Mouse (Mus musculus) monocyte, adult 5-6 weeks (primary cell): ENCODE measurements around the gene Camk2n1. TPM values are rescaled to one million over a fixed set of nuclear protein-coding genes. Genes with fewer than 3 reads are reported as not detected.

Experiments
- ATAC-seq: fragments of 153-309, 156-312 bp; replicated peaks from 2 replicates; pipeline ENCODE4 v1.8.0; 2017; ENCODE audit warnings: mild to moderate bottlenecking; ENCODE audit not compliant: low TSS enrichment, insufficient number of reproducible peaks, severe bottlenecking, poor library complexity, low FRiP score
- total RNA-seq: library from RNA; stranded (forward); fragments of 200-1000, 200-491, 200-594 nt; gene quantifications from 3 replicates; pipeline ENCODE4 v1.2.3, GENCODE M21; 2017

Gene Camk2n1
- total RNA-seq, 1 experiment from 2014 or later, result 10.8 TPM

DNA sequence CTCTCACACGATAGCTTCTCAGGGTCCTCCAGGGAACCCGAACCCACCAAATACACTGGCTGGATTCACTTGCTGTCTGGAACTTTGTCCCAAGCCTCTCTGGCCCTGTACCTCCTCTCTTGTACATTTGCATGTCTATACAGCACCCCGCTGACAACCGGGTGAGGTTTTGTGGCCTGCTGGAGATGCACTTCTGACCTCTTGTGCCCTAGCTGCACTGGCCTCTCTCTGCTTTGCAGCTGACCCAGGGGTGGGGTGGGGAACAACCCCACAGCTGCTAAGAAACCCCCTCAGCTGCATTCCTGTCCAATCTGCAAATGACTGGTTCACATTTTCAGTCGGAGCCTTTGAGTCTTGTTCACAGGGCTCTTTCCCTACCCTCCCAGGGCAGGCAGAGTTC, 9.2 kb upstream of the Camk2n1 start:
- no peak for ATAC-seq

DNA sequence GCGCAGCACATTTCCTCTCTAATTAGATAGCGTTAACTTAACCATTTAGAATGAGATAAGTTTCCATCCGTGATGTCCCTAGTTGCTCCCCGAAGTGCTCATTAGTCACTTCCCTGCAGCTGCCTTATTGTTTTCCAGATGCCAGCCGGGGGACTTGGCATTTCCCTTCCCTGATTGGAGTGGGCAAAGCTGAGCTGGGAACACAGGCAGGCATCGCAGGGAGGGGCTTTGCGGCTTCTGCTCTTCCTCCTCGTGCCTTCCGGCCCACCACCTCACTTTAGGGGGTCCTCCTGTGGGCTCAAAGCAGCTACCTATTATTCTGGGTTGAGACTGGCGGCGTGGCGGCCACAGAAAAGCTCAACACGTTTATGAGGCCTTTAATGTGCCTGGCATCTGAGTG, 7.1 kb upstream of the Camk2n1 start:
- ATAC-seq, result 0 out of 2 replicates have a peak, but pooled peaks have one; percentile 6

DNA sequence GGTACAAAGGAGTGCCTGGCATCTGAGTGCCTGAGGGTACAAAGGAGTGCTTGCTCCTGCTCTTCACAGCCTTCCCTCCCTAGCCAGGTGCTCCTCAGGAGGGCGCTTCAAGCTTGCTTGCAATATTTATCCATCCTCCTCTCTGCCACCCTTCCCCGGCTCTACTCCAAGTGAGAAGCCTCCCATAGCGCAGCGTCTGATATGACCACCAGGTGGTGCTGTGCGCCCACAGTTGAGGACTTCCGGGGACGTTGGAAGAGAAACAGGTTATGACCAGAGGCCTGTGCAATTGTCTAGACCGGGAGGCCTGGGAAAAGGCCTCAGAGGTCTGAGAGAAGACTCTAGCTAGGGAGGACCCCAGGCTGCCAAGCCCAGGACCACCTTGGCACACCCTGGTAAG, 6.7 kb upstream of the Camk2n1 start:
- ATAC-seq, result peak; percentile 88

DNA sequence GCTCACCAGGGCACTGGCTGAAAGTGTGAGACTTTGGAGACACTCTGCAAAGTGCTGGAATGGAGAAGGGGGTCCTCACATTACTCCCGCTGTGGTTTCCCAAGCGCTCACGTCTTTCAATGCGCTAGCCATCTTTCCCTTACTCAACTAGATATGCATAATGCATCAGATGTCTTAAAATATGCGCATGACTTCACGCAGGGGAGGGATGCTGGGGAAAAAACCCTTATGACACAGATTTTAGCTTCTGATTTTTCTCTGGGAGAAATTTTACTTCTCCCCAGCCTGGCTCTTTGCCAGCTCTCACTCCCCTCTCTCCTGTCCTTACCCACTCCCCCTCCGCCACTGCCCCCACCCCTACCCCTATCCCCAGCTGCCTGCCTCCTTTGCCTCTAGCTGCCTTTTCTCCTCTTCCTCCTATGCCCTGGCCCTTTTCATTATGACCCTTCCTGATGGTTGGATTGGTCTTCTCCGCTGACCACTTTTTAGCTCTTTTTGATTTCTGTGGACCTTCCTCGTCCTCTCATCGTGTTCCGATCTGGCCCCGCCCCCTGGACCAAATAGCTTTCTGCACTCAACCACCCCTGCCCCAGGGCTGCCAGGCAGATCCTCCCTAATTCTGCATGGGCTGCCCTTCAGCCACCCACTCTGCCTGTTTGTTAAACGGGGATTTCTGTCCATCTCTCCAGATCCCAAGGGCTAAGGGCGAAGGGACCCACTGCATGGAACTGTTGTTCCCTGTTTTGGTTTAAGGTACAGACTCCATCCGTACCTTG, 6.1 kb upstream of the Camk2n1 start:
- ATAC-seq, result no peak

DNA sequence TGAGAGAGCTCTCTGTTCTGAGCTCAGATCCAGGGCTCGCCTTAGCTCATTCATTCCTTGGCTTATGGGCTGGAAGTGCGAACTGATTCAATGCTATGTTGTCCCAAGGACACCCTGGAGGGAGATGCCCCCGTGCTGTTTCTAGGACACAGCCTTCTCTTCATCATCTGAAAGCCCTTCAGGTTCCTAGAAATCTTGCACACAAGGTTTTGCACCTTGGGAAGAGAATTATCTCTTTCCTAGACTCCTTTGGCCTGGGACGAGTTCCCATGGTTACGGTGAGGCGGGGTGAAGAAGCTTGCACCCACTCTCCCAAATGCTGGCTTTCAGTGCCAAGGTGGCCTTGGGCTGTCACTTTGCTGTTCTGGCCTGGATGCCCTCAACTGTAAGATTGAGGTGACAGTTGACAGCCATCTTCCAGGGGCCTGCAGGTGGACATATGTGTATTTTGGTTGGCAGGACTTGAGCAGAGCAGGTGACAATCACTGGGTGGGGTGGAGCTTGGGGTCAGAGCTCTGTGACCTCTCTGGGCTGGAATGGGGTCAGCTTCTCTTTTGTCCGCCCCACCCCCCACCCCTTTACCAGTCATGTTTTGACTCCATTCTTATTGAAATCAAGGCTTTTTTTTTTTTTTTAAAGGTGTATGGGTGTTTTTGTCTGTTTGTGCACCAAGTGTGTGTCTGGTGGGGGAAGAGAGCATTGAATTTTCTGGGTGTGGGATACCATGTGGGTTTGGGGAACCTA, 5.1 kb upstream of the Camk2n1 start:
- no peak for ATAC-seq

DNA sequence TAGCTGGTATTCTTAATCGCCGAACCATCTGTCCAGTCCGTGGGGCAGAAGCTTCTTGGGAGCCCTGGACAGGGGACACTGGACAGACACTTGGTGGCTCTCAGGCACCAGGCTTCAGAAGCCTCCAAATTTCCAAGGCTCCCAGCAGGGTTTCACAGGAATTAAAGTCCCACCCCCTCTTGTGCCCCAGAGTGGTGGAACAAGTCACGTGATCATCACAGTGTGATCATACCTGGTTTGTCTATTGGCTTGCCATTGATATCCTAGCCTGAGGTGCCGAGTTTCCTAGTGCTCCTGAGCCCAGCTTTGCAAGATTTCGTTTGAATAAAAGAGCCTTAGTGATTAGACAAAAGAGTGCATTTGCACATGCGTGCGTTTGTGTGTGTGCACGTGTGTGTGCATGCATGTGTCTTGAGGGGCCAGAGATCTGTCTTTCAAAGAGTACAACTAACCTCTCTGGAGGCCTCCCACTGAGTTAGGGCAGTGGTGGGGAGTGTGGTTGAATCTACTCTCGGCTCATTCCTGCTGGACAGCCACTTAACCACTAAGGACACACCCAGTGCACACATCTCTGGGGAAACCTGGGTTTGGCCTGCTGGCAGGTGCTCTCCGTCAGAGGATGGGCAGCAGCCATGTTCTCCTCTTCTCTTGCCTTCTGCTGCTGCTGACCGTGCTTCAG, 4.3 kb upstream of the Camk2n1 start:
- ATAC-seq, result no peak

DNA sequence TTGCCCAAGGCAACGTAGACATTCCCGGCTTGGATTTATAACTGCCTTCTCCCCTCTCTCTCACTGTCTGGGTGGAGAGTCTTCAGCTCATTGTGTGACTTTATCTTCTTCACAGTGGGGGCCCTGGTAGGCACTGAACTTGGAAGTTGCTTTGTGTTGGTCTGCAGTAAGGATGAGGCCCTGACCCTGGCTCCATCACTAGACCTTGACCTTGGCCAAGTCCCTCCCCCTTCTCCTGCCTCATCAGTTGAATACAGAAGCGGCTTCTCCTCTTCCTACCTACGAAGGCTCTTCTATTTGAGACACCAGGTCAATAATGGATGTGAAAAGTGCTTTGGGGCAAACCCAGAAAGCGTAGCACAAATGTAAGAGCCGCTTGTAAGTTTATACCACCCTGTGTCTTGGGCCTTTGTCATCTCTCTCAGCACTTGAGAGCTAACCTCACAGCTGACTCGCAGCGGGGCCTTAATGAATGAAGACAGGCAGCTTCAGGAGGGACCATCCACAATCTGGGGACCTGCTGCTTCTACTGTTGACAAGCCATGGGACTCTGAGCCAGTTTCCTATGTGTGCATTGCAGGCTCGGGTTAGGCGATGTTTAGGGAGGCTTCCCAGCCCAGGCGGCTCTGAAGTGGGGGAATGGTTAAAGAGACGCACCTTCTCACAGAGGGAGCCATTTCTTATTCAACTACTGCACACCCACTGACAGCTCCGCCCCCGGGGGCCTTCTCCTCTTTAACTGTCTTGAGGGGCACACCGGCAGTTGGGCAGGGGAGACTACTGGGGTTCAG, 1.6 kb upstream of the Camk2n1 start:
- no peak for ATAC-seq

DNA sequence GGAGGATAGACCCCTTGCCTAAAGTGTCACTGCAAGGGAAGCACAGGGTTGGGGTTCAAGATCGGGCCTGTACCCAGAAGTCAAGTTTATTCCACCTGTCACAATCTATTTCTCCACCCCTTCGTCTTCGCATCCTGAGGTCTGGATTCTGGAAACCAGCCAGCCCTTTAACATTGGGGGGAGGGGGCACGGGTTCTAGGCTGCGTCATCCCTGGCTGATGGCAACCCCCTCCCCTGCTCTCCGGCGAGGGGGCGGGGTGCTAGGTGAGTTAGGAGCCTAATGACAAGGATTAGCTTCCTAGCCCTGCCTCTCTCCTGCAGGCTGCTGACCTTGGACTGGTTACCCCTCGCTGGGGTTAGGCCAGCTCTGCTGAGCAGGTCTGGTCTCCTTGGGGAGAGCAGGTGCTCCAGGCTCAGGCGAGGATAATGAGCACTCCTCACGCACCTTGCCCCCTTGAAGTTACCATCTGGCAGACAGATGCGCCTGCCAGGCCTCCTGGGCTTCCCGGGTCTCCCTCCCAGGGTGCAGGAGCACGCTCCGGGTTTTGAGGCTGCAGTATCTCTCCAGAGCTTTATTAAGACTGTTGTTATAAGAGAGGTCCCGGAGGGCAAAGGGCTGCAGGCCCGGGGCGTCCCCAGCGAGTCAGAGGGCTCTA, 889 bp upstream of the Camk2n1 start:
- ATAC-seq, result no peak

DNA sequence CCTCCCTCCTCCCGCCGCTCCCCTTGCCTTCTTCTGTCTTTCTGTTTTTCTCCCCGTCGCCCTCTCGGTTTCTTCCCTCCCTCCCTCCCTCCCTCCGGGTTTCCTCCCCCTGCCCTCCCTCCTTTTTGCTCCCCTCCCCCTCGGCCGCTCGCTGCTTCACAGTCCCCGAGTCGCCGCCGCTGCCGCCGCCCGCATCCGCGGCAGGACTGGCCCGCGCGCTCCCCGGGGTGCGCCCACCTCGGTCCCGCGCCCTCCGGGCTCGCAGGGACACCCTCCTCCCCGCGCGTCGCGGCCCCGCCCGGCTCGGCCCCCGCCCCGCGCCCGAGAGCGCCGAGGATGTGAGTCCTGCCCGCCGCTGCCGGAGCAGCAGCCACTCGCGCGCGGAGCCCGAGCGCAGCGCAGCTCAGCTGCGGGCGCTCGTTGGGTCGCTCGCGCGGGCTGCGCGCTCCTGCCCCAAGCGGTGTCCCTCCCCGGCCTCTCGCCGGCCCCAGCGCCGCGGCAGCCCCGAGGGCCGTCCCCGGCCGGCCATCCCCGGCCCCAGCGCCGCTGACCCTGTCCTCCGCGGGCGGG, 542 bp downstream of the Camk2n1 start:
- ATAC-seq, result no peak

DNA sequence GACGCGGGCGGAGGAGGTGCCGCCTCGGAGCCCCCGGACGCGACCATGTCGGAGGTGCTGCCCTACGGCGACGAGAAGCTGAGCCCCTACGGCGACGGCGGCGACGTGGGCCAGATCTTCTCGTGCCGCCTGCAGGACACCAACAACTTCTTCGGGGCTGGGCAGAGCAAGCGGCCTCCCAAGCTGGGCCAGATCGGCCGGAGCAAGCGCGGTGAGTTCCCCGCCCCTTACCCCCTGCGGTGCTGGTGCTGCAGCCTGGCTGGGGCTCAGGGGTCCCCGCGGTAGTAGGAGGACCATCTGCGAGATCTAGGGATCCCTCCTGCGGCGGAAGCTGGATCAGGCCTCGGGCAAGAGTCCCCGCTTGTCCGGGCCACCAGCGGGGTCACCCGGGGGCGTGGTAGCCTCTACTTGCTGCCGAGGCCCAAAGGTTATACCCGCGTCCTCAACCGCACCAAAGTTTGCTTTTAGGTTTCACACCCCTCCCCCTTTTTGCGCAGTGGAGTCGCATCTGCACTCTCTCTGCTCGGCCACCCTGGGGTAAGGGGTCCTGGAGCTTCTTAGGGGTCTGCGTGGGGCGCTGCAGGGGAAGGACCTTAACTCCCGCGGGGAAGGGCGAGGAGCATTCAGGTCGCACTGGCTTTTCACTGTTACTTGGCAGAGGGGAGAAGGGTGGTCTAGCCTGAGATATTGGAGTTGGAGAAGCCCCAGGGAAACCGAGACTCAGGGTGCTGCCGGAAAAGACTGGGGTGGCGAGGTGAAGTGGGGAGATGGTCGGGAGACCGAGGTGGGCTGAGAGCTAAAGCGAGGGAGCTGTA, 1.2 kb downstream of the Camk2n1 start:
- no peak for ATAC-seq

DNA sequence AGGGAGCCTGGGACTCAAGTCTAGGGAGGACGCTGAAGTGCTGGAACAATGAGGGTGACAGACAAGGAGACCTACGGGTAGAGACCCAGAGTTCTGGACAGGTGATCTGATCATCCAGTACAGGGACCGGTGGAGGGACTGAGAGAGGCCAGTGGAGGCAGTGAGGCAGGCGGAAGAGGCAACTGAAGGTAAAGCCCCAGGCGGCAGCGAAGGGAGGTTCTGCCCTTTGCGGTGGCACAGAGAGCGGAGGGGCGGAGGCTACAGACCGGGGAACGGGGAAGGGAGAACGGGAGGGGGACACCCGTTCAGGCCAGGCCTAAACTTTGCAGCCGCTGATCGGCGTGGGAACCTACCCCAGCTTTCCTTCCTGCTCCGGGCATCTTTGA, 1.8 kb downstream of the Camk2n1 start:
- peak; percentile 67 for ATAC-seq

DNA sequence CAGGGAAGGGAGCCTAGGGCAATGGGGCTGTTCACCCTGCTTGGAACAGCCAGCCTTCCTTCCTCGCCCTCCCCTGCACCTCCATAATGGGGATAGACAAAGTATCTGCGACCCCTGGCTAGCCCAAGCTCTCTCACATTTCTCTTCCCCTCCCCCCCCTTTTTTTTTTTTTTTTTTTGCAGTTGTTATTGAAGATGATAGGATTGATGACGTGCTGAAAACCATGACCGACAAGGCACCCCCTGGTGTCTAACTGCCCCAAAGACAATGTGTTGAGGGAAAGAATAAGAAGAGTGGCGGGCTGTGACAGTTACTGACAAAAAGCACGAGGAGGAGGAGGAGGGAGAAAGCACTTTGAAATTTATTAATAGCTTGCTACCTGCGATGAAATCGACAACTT, 2.4 kb downstream of the Camk2n1 start:
- no peak for ATAC-seq

DNA sequence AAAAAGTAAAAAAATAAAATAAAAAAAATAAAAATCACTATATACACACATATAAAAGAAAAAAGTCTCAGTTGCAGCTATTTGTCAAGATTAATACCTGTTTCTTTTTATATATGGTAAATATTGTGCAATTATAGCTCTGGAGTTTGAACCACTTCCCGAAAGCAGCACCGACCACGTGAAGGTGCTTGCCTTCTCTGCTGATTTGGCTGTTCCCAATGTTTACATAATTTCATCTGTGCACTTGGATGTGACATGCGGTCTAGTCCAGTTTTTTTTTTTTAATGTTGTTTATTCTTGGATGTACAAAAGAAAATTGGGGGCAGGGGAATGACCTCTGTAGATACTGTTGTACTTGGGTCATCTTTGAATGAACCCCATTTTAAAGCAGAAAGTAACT, 3.0 kb downstream of the Camk2n1 start:
- ATAC-seq, result no peak

DNA sequence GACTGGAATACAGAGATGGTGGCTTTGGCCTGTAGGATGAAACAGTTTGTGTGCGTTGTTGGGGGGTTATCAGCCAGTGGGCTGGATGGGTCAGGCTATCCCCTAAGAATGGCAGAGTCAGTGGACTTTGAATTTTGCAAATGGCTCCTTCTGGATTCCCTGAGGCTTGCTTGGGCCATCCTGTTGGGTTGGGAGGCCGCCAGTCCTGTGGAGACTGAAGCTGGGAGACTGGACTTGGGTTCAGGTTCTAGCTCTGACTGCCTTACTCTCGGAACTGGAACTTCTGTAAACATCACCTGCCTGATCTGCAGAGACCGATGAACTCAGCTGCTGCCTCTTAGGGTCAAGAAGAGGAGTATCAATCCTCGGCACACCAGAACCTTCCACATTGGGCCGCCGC, 4.1 kb downstream of the Camk2n1 start:
- no peak for ATAC-seq

DNA sequence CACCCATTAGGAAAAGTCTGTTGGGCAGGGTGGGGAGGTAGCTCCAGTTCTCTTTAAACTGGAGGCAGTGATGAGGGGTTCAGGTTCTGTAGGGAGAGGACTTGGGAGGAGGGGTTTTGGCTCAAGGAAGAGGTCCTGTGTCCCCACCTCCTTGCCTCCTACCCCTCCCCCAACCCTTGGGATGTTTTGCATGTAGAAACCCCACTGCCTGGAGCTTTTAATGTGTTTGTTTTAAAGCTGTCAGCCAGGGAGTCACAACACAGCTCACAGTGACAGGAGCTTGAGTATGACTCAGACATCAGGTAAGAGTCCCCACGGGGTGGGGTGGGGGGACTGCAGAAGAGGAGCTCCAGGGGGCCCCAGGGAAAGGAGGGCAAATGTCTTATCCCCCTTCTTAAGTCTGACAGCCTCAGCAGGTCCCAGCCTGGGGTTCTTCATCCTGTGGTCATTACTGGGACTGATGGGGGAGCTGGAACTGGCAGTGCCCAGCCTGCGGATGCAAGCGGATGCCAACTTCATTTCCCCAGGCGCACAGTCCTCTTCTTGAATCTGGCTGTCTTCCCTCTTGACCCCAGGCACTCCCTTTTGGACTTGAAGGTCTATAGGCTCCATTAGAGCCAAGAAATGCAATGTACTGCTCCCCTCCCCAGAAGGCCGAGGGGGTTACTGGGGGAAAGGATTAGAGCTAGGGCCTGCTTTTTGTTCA, 4.8 kb downstream of the Camk2n1 start:
- ATAC-seq, result no peak

DNA sequence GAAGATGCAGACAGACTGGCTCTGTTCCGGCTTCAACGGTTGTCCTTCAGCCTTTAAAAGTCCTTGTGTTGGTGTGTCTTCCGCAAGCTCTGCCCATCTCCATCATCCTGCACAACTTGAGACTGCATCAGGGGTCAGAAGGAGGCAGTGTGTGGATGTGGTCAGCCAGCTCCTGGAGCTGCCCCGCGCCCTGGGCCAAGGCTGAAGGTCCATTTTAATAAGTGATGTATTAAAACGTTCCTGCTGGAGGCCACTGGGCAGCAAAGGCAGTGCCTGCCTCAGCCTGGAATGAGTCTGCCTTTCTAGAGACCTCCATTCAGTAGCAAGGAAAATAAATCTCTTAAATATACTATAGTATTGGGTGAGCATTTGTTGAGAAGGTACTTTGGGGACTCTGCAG, 5.7 kb downstream of the Camk2n1 start:
- ATAC-seq, result no peak

DNA sequence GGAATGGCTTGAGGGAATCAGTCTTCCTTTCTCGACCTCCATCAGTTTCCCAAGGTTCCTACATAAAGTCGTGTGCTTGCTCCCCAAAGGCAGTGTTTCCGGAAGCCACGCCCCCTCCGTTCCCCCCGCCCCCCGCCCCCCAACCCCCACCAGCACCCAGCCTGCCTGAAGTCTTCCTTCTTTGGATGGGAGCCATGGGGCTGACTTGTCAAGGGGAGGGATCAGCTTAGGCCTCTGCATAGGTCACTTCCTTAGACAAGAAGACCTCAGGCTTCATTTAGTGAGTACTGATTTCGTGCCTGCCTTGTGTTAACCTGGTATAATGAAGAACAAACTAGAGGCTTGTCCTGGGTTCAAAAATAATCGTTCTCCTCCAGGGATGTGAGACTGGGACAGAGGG, 6.8 kb downstream of the Camk2n1 start:
- ATAC-seq, result no peak
